Mouse (Mus musculus) heart, postnatal 36 days (tissue): ENCODE data around the gene Pdzd2. TPM values are rescaled to one million over a fixed set of nuclear protein-coding genes. Genes with fewer than 3 reads are reported as not detected.

Experiments
- DNase-seq, 2 experiments: peaks; one replicate each; pipeline ENCODE4 v3.0.0; 2021 to 2022
- intact Hi-C: fragments of 180-260 bp; cut with DNase I; formaldehyde crosslinking; loops from one replicate; pipeline ENCODE4 v1.15.1; 2025
- total RNA-seq, 2 experiments: library from RNA; stranded (reverse); gene quantifications; 2 replicates each; pipeline ENCODE4 v1.2.3; 2021

The Pdzd2 gene
- total RNA-seq, 2 experiments from 2014 or later, result 86.3 to 104 TPM

DNA sequence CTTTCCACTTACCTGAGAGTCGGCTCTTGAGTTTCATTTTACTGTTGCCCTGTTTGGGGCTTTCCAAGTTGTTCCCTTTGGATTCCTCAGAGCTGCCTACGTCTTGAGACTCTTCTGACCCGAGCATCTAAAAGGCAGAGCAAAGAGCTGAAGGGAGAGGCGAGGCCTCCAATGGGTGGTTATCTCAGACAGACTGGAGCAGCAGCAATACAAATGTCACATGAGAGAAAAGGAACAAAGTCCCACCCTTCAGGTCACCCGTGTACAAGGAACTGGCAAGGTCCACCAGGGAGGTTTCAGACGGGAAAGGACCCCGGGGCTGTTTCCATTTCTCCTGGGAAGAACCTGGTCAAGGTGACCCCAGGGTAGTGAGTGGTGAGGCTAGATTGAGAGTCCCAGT, 320.3 kb downstream of the Pdzd2 start:
- intact Hi-C loops, result loop anchor here (5.0 kb wide), 2 partner anchors 37 to 128 kb away; no protein-coding TSS in a partner anchor
- DNase-seq, result no peak

GRCm38 (mm10) chr15:12415536-12416200, 324.1 kb downstream of the Pdzd2 start:
- DNase-seq, result peak in 1 of 2 experiments; percentile 39
- intact Hi-C loops, result loop anchor here (5.0 kb wide), 2 partner anchors 33 to 132 kb away; no protein-coding TSS in a partner anchor

- no peak for DNase-seq
- intact Hi-C loops, result loop anchor here (5.0 kb wide), 2 partner anchors 32 to 133 kb away; no protein-coding TSS in a partner anchor
Observed at GRCm38 (mm10) chr15:12414696-12415095, 325.0 kb downstream of the Pdzd2 start.

GRCm38 (mm10) chr15:12408205-12408604, 331.5 kb downstream of the Pdzd2 start:
- no peak for DNase-seq
- intact Hi-C loops, result no loop called here

GRCm38 (mm10) chr15:12405592-12405991, 334.1 kb downstream of the Pdzd2 start:
- intact Hi-C loops, result no loop called here
- DNase-seq, result no peak

DNA sequence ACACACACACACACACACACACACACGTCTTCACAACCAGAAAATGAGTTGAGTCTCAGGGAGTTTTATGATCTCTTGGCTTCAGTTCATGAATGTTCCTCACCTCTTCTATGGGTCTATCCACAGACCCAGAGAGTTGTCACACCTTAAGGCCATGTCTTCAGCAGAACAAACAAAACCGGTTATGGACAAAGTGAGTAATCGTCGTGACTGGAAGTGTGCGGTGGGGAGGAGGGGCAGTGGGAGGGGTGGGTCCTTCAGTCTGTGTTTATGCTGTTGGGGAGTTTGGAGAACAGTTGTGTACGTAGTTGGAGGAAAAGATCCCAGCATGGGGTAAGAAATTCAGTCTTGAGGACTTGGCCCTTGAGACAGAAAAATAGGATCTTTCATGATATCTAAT, 342.7 kb downstream of the Pdzd2 start:
- intact Hi-C loops, result no loop called here
- DNase-seq, result no peak

DNA sequence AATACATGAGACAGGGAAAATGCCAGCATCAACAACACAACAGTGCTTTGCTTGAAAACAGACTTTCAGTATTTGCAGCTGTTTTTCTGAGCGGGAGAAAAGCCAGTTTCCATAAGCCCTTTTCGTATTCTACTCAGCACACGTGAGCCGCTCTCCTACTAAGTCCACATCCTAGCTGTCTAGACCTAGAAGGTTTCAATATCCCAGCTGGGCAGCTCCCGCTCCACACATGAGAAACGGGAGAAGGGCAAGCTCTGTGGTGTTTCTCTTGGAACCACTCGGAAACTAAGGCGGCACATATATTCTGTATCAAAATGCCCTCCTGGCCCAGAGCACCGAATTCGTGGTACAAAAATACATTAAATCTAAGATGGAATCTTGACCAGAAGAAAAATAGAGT, 345.0 kb downstream of the Pdzd2 start:
- no peak for DNase-seq
- intact Hi-C loops, result no loop called here

DNA sequence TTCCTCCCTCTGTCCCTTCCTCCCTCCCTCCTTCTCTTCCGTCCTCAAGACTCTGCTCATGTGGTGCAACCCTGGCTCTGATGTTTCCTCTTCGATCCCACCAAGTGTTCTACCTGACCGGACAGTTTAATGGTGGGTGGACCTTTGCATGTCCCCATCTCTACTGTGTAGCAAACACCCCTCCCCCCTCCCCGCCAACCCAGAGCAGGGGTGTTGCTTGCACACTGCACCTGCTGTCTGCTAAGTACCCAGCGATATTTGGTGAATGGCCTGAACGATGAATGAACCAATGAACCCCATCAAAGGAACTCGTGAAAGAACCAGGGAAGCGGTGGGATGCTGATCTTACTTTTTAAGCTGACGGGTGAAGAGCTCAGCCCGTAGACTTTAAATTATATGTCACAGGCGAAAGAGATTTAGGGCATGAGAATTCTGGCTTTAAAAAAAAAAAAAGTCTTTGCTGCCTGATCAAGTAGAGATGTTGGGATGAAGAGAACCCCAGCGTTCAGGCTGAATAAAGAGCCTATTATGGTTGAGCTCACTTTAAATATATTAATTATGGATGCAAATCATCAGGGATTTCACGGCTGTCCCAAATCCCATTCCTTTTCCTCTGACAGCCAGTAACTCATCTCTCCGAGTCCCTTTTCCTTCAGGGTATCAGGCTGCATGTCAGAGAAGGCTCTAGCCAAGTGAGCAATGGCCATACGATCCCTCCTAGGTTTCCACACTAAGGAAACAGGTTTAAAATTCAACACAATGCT, 350.8 kb downstream of the Pdzd2 start:
- intact Hi-C loops, result no loop called here
- no peak for DNase-seq

DNA sequence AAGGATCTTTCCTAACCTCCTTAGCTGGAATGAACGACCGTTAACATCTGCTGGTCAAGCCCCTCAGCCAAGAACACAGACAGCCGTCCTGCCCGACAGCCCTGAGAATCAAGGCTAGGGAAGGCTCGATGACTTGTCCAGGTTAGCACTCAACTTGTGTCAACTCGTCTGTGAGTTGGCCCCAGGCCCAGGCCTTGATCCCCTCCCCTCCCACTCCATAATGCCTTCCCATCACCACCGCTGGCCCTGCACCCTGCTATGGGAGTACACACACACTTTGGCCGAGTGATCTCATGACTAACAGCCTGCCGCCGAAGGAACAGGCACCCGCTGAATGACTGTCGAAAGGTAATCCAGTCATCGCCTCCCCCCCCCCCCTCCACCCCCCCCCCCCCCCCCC, 355.0 kb downstream of the Pdzd2 start:
- DNase-seq, result no peak
- intact Hi-C loops, result loop anchor here (5.0 kb wide), 1 partner anchor 33 kb away; no protein-coding TSS in a partner anchor

DNA sequence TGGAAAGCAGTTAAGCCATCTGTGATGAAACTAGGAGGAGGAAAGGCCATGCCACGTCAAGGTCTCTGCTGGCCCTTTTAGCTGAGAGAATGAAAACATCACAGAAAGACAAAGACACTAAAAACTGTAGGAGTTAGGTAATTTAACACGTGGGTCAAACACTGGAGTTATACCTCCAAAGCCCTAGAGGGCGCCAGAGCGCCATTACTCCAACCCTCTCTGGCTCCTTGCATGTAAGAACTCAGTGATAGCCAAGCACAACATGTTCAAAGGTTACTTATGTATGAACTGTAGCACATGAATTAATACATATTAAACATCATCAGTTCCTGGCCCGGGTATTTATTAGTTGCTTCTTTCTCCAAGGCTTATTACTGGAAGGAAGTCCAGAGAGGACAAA, 359.2 kb downstream of the Pdzd2 start:
- intact Hi-C loops, result loop anchor here (5.0 kb wide), 1 partner anchor 37 kb away; no protein-coding TSS in a partner anchor
- DNase-seq, result peak; percentile 49 to 71

DNA sequence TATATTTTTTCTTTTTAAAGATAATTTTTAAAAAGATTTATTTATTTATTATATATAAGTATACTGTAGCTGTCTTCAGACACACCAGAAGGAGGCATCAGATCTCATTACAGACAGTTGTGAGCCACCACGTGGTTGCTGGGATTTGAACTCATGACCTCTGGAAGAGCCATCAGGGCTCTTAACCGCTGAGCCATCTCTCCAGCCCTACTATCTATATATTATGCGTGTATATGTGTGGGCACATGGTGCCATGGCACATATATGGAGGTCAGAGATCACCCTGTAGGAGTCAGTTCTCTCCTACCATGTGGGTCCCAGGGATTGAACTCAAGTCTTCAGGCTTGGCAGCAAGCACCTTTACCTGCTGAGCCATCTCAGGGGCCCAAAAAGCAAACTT, 359.7 kb downstream of the Pdzd2 start:
- intact Hi-C loops, result loop anchor here (5.0 kb wide), 1 partner anchor 37 kb away; no protein-coding TSS in a partner anchor
- DNase-seq, result no peak

DNA sequence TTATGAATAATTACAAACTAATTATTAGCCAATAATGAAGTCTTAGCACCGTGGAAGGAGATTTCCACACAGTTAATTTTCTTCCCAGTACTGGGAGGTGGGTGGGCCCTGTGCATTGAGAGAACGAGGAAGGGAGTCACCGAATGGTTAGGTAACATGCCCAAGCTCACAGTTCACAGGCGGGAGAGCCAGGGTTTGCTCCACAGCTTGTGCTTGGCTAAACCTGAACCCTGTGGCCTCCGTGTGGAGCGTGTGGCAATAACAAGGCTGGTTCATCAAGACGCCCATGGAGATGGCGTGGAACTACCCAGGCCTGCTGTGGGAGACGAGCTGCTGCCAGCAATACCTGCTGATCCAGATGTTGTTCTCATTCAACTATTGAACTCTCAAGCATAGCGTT, 361.9 kb downstream of the Pdzd2 start:
- DNase-seq, result no peak
- intact Hi-C loops, result no loop called here

DNA sequence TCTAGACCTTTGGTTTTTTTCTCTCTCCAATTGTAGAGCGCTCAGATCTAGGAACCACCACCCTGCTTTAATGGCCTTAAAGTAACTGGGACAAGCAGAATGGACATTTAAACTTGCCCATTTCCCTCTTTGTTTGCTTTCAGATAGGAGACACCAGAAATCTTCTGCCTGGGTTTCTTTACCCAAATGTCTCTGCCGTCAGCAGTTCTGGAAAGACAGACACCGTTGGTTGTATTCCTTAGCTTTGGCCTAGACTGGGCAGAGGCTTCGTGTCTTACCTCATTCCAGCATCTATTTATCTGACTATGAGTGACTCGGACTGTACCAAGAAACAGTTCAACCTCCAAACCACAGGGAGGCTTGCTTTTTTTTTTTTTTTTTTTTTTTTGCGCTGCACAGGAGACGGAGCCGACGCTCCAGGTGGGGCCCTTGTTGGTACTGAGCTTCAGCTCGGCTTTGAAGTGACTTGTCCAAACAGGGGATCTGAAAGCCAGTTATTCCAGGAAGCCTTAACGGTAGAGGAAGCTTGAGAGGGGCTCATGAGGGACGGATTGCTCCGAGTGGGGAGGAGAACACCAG, 363.1 kb downstream of the Pdzd2 start:
- DNase-seq, result no peak
- intact Hi-C loops, result no loop called here

- intact Hi-C loops, result no loop called here
- peak; percentile 85 to 86 for DNase-seq
Observed at GRCm38 (mm10) chr15:12375641-12376311, 363.9 kb downstream of the Pdzd2 start.

DNA sequence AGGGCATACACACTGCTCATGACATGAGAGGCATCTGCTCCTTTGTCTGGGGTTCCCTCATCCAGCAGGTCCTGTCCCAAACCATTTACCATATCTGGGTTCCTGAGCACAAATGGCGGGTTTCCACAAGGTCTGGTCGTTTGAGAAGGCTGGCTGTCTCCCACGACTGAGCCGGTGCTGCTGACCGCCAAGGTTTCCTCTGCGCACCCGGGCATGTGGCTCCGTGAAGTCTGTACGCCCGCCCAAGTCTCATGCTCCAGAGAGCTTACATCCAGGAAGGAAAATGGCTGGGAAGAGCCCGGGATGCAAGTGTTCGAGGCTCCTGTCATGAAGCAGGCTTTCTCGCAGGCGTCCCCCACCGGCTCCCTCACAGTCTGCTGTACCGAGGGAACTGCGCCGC, 364.8 kb downstream of the Pdzd2 start:
- no peak for DNase-seq
- intact Hi-C loops, result loop anchor here (5.0 kb wide), 2 partner anchors 178 to 362 kb away; partner anchors contain the start of gene Pdzd2

- intact Hi-C loops, result loop anchor here (5.0 kb wide), 2 partner anchors 177 to 363 kb away; partner anchors contain the start of gene Pdzd2
- DNase-seq, result no peak
Observed at GRCm38 (mm10) chr15:12373918-12374317, 365.8 kb downstream of the Pdzd2 start.

- no peak for DNase-seq
- intact Hi-C loops, result loop anchor here (5.0 kb wide), 2 partner anchors 176 to 364 kb away; partner anchors contain the start of gene Pdzd2
Observed at GRCm38 (mm10) chr15:12373496-12373895, 366.2 kb downstream of the Pdzd2 start.

DNA sequence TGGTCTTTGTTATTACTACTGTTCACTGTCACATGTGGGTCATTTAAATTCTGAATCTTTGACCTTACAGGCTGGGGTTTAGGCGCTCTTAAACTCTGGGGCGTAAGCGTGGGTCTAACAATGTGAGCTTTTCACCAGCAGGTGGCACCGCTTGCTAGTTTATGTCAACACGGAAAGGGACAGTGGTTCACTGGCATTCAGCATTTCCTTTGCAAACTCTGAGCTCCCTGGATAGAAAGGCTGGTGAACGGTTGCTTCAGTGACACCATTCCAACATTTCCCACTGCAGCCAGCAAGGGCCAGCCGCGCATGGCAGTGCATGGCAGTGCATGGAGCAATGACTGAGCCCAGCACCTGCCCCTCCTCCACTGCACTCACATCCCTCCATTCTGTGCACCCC, 368.5 kb downstream of the Pdzd2 start:
- intact Hi-C loops, result loop anchor here (1.0 to 5.0 kb wide), 3 partner anchors 174 to 366 kb away; partner anchors contain the start of gene Pdzd2
- DNase-seq, result peak; percentile 67 to 73

DNA sequence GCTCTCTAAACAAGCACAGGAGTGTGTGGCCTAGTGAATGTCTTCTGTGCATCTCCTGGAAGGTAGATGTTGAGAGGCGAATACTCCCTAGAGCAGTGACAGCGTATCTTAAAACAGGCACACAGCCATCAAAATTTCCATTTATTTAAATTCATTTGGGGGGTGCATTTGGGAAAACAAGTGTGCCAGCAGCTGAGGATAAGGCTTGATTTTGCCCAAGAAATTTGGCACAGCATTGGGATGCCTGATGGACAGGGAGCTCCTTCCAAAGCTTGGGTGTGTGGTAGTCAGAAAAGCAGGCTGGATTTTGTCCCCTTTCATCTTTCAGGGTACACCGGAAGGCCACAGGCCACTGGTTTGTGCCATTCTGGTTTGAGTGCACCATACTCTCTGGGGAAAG, 369.6 kb downstream of the Pdzd2 start:
- no peak for DNase-seq
- intact Hi-C loops, result loop anchor here (1.0 to 5.0 kb wide), 3 partner anchors 173 to 424 kb away; partner anchors contain the start of gene Pdzd2

DNA sequence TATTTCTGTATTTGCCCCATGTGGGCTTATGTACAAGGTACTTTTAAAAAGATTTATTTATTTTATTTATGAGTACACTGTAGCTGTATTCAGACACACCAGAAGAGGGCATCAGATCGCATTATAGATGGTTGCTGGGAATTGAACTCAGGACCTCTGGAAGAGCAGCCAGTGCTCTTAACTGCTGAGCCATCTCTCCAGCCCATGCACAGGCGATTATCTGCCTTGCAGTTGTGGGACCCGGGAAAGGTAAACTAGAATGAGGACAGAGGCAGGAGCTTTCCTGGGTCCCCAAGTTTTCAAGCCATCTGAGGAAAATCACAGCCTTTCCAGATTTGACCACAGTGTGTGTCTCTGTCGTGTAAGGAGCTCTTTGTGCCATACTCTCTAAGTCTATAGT, 370.9 kb downstream of the Pdzd2 start:
- intact Hi-C loops, result no loop called here
- no peak for DNase-seq
